Mouse (Mus musculus) liver, embryonic 14.5 days (tissue): ENCODE measurements around the gene Vezf1.

Experiments used
- CTCF ChIP-seq: IDR thresholded peaks from 2 replicates; pipeline ENCODE4 v1.5.1; 2016; ENCODE audit warnings: antibody characterized with exemption, low read depth, control low read depth
- EP300 ChIP-seq: IDR thresholded peaks from 2 replicates; pipeline ENCODE4 v1.6.1; 2016; ENCODE audit warnings: antibody characterized with exemption, low read depth

DNA sequence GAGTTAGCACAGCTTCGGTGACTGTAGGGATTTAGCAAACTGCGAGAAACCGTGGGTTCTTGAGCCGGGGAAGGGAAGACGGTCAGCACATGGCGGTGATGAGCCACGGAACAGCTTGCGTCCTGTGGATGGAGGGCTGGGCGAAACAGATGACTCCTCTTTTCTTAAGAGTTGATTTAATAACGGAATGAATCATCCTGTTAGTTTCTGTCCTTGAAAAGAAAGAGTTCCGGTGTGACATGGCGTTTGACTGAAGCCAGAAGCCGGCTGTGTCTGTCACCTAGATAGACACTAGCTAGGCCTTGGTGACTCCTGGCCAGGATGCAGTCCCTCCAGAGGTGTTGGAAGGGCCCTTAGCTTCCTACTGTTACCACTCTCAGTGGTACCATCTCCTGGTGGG lies 44.0 kb downstream of the Vezf1 start:
- TF ChIP-seq CTCF = no peak
- no peak for TF ChIP-seq EP300
